Mouse (Mus musculus) CH12.LX (cell line): ENCODE measurements around the gene Wipf1.

Experiments used
- CTCF ChIP-seq, 2 experiments: IDR thresholded peaks in 1 of 2; conservative IDR thresholded peaks in 1 of 2; 2 replicates each; pipeline ENCODE4 v1.5.1; 2011 to 2012; ENCODE audit warnings: low read depth in 2 of 2, low read length in 2 of 2, improper control_type of control experiment in 1 of 2, inconsistent platforms in 1 of 2, mild to moderate bottlenecking in 1 of 2, moderate library complexity in 1 of 2
- E2F4 ChIP-seq: IDR thresholded peaks from 2 replicates; pipeline ENCODE4 v1.6.1; 2011; ENCODE audit warnings: low read depth, low read length, improper control_type of control experiment; ENCODE audit not compliant: insufficient replicate concordance
- EP300 ChIP-seq: IDR thresholded peaks from 2 replicates; pipeline ENCODE4 v1.6.1; 2011; ENCODE audit warnings: low read length, improper control_type of control experiment
- GABPA ChIP-seq: IDR thresholded peaks from 2 replicates; pipeline ENCODE4 v1.6.1; 2012; ENCODE audit warnings: low read depth, low read length, improper control_type of control experiment, inconsistent platforms; ENCODE audit not compliant: insufficient replicate concordance
- HCFC1 ChIP-seq: IDR thresholded peaks from 2 replicates; pipeline ENCODE4 v1.6.1; 2012; ENCODE audit warnings: low read depth, mild to moderate bottlenecking, inconsistent platforms, low read length, improper control_type of control experiment
- JUN ChIP-seq: IDR thresholded peaks from 2 replicates; pipeline ENCODE4 v1.6.1; 2011; ENCODE audit warnings: low read depth, mild to moderate bottlenecking, low read length, improper control_type of control experiment, moderate library complexity; ENCODE audit not compliant: insufficient read depth
- JUND ChIP-seq: conservative IDR thresholded peaks from 2 replicates; pipeline ENCODE4 v1.6.1; 2011; ENCODE audit warnings: low read depth, low read length, improper control_type of control experiment
- KAT2A ChIP-seq: IDR thresholded peaks from 2 replicates; pipeline ENCODE4 v1.6.1; 2012; ENCODE audit warnings: low read length, improper control_type of control experiment, inconsistent platforms; ENCODE audit not compliant: insufficient replicate concordance
- MAX ChIP-seq: IDR thresholded peaks from 2 replicates; pipeline ENCODE4 v1.6.1; 2011; ENCODE audit warnings: low read length, improper control_type of control experiment
- POLR2A ChIP-seq: IDR thresholded peaks from 2 replicates; pipeline ENCODE4 v1.6.1; 2011; ENCODE audit warnings: low read depth, mild to moderate bottlenecking, improper control_type of control experiment, low read length
- POLR2AphosphoS2 ChIP-seq: IDR thresholded peaks from 2 replicates; pipeline ENCODE4 v1.6.1; 2011; ENCODE audit warnings: low read depth, low read length, improper control_type of control experiment
- RAD21 ChIP-seq: IDR thresholded peaks from 2 replicates; pipeline ENCODE4 v1.6.1; 2011; ENCODE audit warnings: low read depth, mild to moderate bottlenecking, low read length, improper control_type of control experiment, moderate library complexity
- SMC3 ChIP-seq: IDR thresholded peaks from 2 replicates; pipeline ENCODE4 v1.6.1; 2011; ENCODE audit warnings: low read depth, low read length, improper control_type of control experiment
- USF1 ChIP-seq: IDR thresholded peaks from 2 replicates; pipeline ENCODE4 v1.6.1; 2014; ENCODE audit warnings: low read depth, mild to moderate bottlenecking, inconsistent platforms, low read length, improper control_type of control experiment

DNA sequence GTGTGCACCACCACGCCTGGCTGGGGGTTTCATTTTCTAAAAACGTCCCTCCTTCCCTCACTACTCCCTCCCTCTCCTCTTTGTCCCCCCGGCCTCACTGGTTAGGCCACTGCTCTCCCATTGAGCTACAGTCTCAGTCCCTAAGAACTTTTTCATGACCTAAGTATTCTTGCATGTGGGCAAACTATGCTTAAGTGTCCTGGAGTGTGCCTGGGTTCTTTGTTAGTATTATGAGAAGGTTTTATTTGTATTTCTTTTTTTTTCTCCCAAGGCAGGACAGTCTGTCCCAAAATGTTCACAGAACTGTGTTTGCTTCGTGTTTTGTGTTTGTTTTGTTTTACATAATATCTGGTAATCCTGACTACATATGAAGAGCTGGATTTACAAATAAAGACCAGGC lies 121.9 kb downstream of the Wipf1 start:
- TF ChIP-seq USF1 = no peak
- no peak for TF ChIP-seq POLR2A
- TF ChIP-seq RAD21 = no peak
- no peak for TF ChIP-seq JUN
- TF ChIP-seq JUND = no peak
- no peak for TF ChIP-seq EP300
- no peak for TF ChIP-seq MAX
- TF ChIP-seq HCFC1 = no peak
- TF ChIP-seq CTCF (conservative IDR thresholded peaks at IDR 0.05 in 1 of 2, IDR thresholded peaks at IDR 0.05 in 1 of 2; ENCODE audit: low read depth in 2 of 2, low read length in 2 of 2) = no peak
- no peak for TF ChIP-seq E2F4
- no peak for TF ChIP-seq KAT2A
- TF ChIP-seq SMC3 = no peak
- no peak for TF ChIP-seq POLR2AphosphoS2
- no peak for TF ChIP-seq GABPA
